Mouse (Mus musculus): Measurements from ENCODE around the gene Gm26938. TPM values are rescaled to one million over a fixed set of nuclear protein-coding genes. Genes with fewer than 3 reads are reported as not detected.

Gene Gm26938
- polyA plus RNA-seq, 1 experiment from 2014 or later: not detected

GRCm38 (mm10) chr5:139792159-139792775 lies 33.9 kb downstream of the Gm26938 start:
- WGBS: 24% methylated on average over 11 of the region's 11 CpGs

DNA sequence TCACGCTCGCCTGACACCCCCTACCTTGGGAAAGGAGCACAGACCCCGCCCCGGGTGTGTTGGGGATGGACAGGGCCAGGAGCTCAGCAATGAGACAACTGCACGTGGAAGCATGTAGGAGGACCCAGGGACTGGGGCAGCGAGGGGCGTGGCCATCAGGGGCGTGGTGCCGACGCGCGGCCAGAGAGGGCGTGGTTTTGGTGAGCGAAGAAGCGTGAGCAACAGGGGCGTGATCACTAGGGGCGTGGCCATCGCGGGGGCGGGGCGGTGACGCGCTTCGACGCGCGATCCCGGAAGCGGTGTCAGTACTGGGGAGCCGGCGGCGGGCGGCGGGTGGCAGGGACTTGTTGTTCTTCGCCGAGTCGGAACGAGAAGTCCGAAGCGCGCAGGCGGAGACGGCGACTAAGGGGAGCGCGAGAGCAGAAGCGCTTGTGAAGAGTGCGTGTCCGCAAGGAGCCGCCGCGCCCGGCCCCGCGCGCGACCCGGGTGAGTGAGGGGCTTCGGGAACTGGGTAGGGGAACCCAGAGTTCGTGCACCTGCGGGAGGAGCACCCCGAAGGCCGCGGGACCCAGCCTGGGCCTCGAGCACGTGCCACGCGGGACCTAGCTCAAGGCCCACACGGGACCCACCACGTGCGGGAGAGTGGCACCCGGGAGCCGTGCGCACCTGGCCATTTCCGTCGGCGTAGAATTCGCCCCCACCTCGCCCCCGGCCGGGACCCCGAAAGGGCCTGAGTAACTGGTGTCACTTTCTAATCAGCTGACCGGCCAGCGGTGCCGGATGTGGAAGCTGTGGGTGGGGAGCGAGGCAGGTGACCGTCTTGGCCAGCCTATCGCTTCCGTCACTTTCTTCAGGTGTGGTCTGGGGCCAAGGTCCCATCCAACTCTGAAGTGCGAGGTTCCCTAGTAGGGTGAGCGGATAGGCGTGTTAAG lies 34.7 kb downstream of the Gm26938 start, which contains the start of gene Mafk:
TSS of gene Mafk (plus strand) at position 287 of the 932 bp plus-strand sequence.
- no peaks in the 10 kb centered on the region for H3K9me3 ChIP-seq
- peak within 1 kb of the TSS; percentile 71 for H3K9ac ChIP-seq
- peak; percentile 91 for ATAC-seq (ENCODE audit: low FRiP score)
- under 1% methylated on average over 92 of the region's 92 CpGs for WGBS
- H3K27ac ChIP-seq: no peak within 1 kb of the TSS
- H3K4me1 ChIP-seq: peaks cover 29% of the 10 kb centered on the region
- peaks cover 17% of the 10 kb centered on the region; the same call in 1 of the 2 replicates for H3K27me3 ChIP-seq
- peak within 1 kb of the TSS; percentile 82 for H3K4me3 ChIP-seq (replicated peaks)
- H3K4me2 ChIP-seq: peak within 1 kb of the TSS; percentile 98
- H3K36me3 ChIP-seq (replicated peaks): no peaks in the 10 kb centered on the region

More at GRCm38 (mm10) chr5:139792159-139792775, 33.9 kb downstream of the Gm26938 start:
- H3K9ac ChIP-seq: peak overlapping the region; percentile 71
- H3K4me2 ChIP-seq: peak overlapping the region; percentile 98
- peak overlapping the region; percentile 82 for H3K4me3 ChIP-seq (replicated peaks)
- peaks cover 37% of the 10 kb centered on the region for H3K4me1 ChIP-seq
- no peaks in the 10 kb centered on the region for H3K9me3 ChIP-seq
- peaks cover 17% of the 10 kb centered on the region; the same call in 1 of the 2 replicates for H3K27me3 ChIP-seq
- no peak overlapping the region for H3K27ac ChIP-seq
- ATAC-seq (ENCODE audit: low FRiP score): no peak
- no peaks in the 10 kb centered on the region for H3K36me3 ChIP-seq (replicated peaks)

GRCm38 (mm10) chr5:139789466-139789865 lies 36.7 kb downstream of the Gm26938 start:
- H3K4me1 ChIP-seq: peaks cover 18% of the 10 kb centered on the region
- WGBS: 68% methylated on average over 4 of the region's 4 CpGs
- no peaks in the 10 kb centered on the region for H3K36me3 ChIP-seq (replicated peaks)
- H3K9ac ChIP-seq: no peak overlapping the region
- H3K27me3 ChIP-seq: peaks cover 17% of the 10 kb centered on the region; the same call in 1 of the 2 replicates
- ATAC-seq (ENCODE audit: low FRiP score): no peak
- H3K27ac ChIP-seq: no peak overlapping the region
- no peak overlapping the region for H3K4me2 ChIP-seq
- H3K9me3 ChIP-seq: no peaks in the 10 kb centered on the region
- no peak overlapping the region for H3K4me3 ChIP-seq (replicated peaks)

DNA sequence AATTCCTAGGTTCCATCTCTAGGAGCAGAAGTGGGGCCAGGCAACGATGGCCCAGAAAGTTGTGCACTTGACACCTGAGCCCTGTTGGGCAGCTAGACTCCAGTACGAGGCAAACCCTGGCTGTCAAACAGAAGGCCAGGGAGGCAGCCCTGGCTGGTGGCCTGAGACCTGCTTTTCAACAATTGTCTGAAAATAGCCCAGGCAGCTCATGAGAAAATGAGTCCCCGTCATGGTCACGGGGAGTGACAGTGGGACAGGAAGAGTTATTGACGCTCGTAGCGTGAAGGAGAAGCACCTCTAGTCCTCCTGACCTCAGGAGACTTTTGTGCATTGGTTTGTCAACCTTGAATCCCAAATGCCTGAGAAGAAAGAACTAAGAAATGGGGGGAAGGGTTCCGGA lies 44.8 kb downstream of the Gm26938 start:
- Histone ChIP-seq H3K4me1 (no peaks in the 10 kb centered on the region), H3K9ac (no peak overlapping the region), H3K27me3 (0 out of 2 replicates have a peak, but pooled peaks cover 2% of the 10 kb centered on the region), H3K36me3 (replicated peaks) (no peaks in the 10 kb centered on the region), H3K9me3 (no peaks in the 10 kb centered on the region), H3K4me2 (no peak overlapping the region), H3K27ac (no peak overlapping the region), H3K4me3 (replicated peaks) (no peak overlapping the region)
- WGBS: 86% methylated on average over 8 of the region's 8 CpGs
- ATAC-seq (ENCODE audit: low FRiP score): no peak

GRCm38 (mm10) chr5:139776966-139777365 lies 49.2 kb downstream of the Gm26938 start:
- no peak overlapping the region for H3K4me3 ChIP-seq (replicated peaks)
- WGBS: 86% methylated on average over 5 of the region's 5 CpGs
- peaks cover 22% of the 10 kb centered on the region for H3K36me3 ChIP-seq (replicated peaks)
- H3K27ac ChIP-seq: no peak overlapping the region
- no peak overlapping the region for H3K4me2 ChIP-seq
- ATAC-seq (ENCODE audit: low FRiP score): no peak
- H3K4me1 ChIP-seq: peaks cover 13% of the 10 kb centered on the region
- H3K9me3 ChIP-seq: no peaks in the 10 kb centered on the region
- no peaks in the 10 kb centered on the region for H3K27me3 ChIP-seq
- no peak overlapping the region for H3K9ac ChIP-seq

GRCm38 (mm10) chr5:139775216-139775926 lies 50.8 kb downstream of the Gm26938 start, which contains the start of gene Ints1:
Ints1 (minus strand) TSS chr5:139775674.
- peaks cover 38% of the 10 kb centered on the region for H3K36me3 ChIP-seq (replicated peaks)
- H3K27me3 ChIP-seq: no peaks in the 10 kb centered on the region
- H3K9me3 ChIP-seq: no peaks in the 10 kb centered on the region
- WGBS: under 1% methylated on average over 55 of the region's 55 CpGs
- no peak within 1 kb of the TSS for H3K27ac ChIP-seq
- ATAC-seq (ENCODE audit: low FRiP score): peak; percentile 88
- peak within 1 kb of the TSS; percentile 68 for H3K4me2 ChIP-seq
- H3K9ac ChIP-seq: peak within 1 kb of the TSS; percentile 91
- H3K4me3 ChIP-seq (replicated peaks): peak within 1 kb of the TSS; percentile 93
- H3K4me1 ChIP-seq: peaks cover 13% of the 10 kb centered on the region

DNA sequence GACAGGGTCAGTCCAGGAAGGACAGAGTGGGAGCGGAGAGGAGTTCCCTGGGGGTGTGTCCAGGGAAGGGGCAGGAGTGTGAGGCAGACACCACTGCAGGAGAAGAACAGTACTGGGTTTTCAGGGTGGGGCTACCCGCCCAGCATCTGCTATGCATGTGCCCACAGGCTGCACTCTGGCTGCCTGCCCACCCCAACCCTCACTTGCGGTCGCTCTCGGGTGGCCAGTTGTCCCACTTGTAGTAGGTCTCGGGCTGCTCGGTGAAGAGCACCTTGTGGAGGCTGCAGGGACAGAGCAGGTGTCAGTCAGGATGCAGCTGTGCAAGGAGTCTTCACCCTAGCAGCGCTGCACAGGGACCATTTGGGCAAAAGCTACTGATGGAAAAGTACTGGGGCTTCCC lies 58.0 kb downstream of the Gm26938 start:
- H3K27ac ChIP-seq: no peak overlapping the region
- H3K4me2 ChIP-seq: no peak overlapping the region
- ATAC-seq (ENCODE audit: low FRiP score): no peak
- H3K36me3 ChIP-seq (replicated peaks): peaks cover 100% of the 10 kb centered on the region
- H3K4me3 ChIP-seq (replicated peaks): no peak overlapping the region
- no peaks in the 10 kb centered on the region for H3K4me1 ChIP-seq
- H3K9me3 ChIP-seq: no peaks in the 10 kb centered on the region
- H3K9ac ChIP-seq: no peak overlapping the region
- WGBS: 96% methylated on average over 8 of the region's 8 CpGs
- no peaks in the 10 kb centered on the region for H3K27me3 ChIP-seq

DNA sequence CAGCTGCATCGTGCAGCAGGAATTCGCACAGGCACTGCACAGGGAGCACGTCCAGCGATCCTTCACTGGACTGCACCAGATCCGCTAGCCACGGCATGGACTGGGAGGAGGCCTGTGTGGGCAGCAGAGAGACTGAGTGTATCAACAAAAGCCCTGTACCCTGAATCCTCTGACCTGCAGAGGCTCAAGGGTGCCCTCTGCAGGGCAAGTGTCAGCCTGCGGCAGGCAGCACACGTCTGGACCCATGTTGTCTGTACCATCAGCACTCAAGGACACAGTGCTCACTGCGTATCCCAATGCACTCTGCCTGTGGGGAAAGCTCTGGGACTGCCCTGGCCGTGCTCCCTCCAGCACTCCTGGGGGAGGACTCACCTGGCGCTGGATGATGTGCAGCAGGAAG lies 61.9 kb downstream of the Gm26938 start:
- H3K27me3 ChIP-seq: no peaks in the 10 kb centered on the region
- H3K36me3 ChIP-seq (replicated peaks): peaks cover 100% of the 10 kb centered on the region
- ATAC-seq (ENCODE audit: low FRiP score): no peak
- WGBS: 75% methylated on average over 11 of the region's 11 CpGs
- no peak overlapping the region for H3K9ac ChIP-seq
- no peaks in the 10 kb centered on the region for H3K4me1 ChIP-seq
- no peak overlapping the region for H3K4me2 ChIP-seq
- H3K27ac ChIP-seq: no peak overlapping the region
- no peaks in the 10 kb centered on the region for H3K9me3 ChIP-seq
- no peak overlapping the region for H3K4me3 ChIP-seq (replicated peaks)

GRCm38 (mm10) chr5:139758096-139758495 lies 68.1 kb downstream of the Gm26938 start:
- 90% methylated on average over 16 of the region's 16 CpGs for WGBS
- H3K36me3 ChIP-seq (replicated peaks): peaks cover 98% of the 10 kb centered on the region
- H3K9me3 ChIP-seq: no peaks in the 10 kb centered on the region
- no peaks in the 10 kb centered on the region for H3K4me1 ChIP-seq
- no peak overlapping the region for H3K4me3 ChIP-seq (replicated peaks)
- H3K9ac ChIP-seq: no peak overlapping the region
- H3K27ac ChIP-seq: no peak overlapping the region
- H3K27me3 ChIP-seq: no peaks in the 10 kb centered on the region
- H3K4me2 ChIP-seq: no peak overlapping the region
- ATAC-seq (ENCODE audit: low FRiP score): no peak

Small RNA genes within 50 kb of the gene (microRNA-seq; reads per million reads assigned to microRNA genes)
- gene Mir7037: not detected

Other genes with a start within 250 kb of the Gm26938 start
- gene Micall2, start 90.1 kb downstream of the Gm26938 start, polyA plus RNA-seq (2016; fragmentation: Nextera tagmentation; extraction: Ambion mirVana): 6.2 and 6.5 TPM in 2 replicates
- 37.7 and 40.8 TPM in 2 replicates for gene Ints1, start 50.7 kb downstream of the Gm26938 start, polyA plus RNA-seq (2016; fragmentation: Nextera tagmentation; extraction: Ambion mirVana)
- 11.4 and 12.0 TPM in 2 replicates for gene Mafk, start 34.9 kb downstream of the Gm26938 start, polyA plus RNA-seq (2016; fragmentation: Nextera tagmentation; extraction: Ambion mirVana)
- 0.54 and 0.85 TPM in 2 replicates for gene Tmem184a, start 6.5 kb downstream of the Gm26938 start, polyA plus RNA-seq (2016; fragmentation: Nextera tagmentation; extraction: Ambion mirVana)
- gene Psmg3, start 478 bp upstream of the Gm26938 start, polyA plus RNA-seq (2016; fragmentation: Nextera tagmentation; extraction: Ambion mirVana): 72.5 and 75.8 TPM in 2 replicates
- 0.81 and 0.88 TPM in 2 replicates for gene Elfn1, start 81.5 kb upstream of the Gm26938 start, polyA plus RNA-seq (2016; fragmentation: Nextera tagmentation; extraction: Ambion mirVana)

Measured in forebrain, embryonic 12.5 days (tissue).